Mouse (Mus musculus): Measurements from ENCODE around the gene Atad2b.

DNA sequence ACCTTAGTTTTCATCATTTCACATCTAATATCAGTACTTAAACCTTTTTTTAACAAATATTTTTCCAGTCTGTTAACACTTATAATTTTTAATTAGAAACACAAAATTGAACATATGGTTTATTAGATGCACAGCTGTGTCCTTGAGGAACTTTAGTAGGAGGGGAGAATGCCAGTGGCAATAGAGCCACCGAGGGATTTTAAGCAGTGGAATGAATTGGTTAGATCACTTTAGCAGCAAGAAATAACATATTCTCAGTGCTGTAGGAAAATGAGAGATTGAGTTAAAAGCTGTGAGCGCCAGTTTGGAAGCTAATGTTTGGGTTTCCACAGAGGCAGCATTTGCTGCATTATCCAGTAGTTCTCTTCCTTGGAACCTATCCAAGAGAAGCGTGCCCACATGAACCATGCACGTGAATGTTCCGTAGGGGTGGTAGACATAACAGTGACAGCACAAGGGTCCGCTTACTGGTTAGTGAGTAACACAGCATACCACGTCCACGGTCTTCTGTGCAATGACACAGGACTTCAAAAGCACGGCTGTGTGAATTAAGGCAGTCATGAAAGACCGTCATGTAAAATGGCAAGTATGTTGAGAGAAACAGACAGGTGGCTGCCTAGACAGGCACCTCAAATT lies 108.2 kb downstream of the Atad2b start:
- TF ChIP-seq MAFK (IDR thresholded peaks at IDR 0.05; ENCODE audit: insufficient read depth, low read depth, low read length) (no peak), ZNF384 (IDR thresholded peaks at IDR 0.05; ENCODE audit: low read depth, low read length) (no peak)

All from ES-E14 (cell line).